Mouse (Mus musculus) kidney, adult 2 months (tissue): ENCODE measurements around the gene Astl.

Experiments used
- CTCF ChIP-seq: fragments of 200-500 bp; conservative IDR thresholded peaks from 2 replicates; pipeline ENCODE4 v1.5.1; 2011; ENCODE audit warnings: low read depth, mild to moderate bottlenecking, control low read depth, low read length, moderate library complexity, mixed read lengths; ENCODE audit not compliant: insufficient read depth, insufficient read length
- POLR2A ChIP-seq: fragments of 200-500 bp; IDR thresholded peaks from one replicate; pipeline ENCODE4 v1.6.1; 2011; ENCODE audit warnings: low read depth, low read length, control low read depth

GRCm38 (mm10) chr2:127306123-127306522, 32.3 kb upstream of the Astl start:
- 0 out of 2 replicates have a peak, but pooled peaks have one; percentile 18 for TF ChIP-seq CTCF
- TF ChIP-seq POLR2A = no peak
